Mouse (Mus musculus): ENCODE measurements around the gene Afmid. TPM values are rescaled to one million over a fixed set of nuclear protein-coding genes. Genes with fewer than 3 reads are reported as not detected.
A peak's percentile ranks its signal among the peaks of the same experiment; 100 is the strongest.

Afmid gene
- polyA plus RNA-seq, 1 experiment from 2014 or later = 12.7 TPM

DNA sequence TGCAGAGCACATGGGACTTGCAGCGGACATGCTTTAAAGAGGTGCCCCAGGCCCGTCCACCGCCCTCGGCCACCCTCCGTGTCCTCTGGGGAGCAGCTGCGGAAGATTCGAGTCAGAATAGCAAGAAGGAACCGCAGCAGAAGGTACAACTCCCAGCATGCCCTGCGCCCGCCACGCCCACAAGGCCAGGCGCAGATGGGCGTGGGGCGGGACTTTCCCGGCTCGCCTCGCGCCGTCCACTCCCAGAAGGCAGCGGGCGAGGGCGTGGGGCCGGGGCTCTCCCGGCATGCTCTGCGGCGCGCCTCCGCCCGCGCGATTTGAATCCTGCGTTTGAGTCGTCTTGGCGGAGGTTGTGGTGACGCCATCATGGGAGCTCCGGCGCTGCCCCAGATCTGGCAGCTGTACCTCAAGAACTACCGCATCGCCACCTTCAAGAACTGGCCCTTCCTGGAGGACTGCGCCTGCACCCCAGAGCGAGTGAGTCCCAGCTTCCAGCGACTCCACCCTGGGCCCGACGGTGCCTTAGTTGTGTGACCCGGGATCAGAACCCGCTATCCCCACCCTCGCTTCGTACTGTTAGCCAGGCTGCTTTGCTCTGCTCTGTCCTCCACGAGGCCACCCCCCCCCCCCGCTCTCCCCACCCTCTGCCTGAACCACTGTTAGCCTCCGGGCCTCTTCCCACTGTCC, 23.4 kb downstream of the Afmid start, which contains the start of gene Birc5:
Gene Birc5 (plus strand): TSS at position 267 of the 687 bp plus-strand sequence.
- peak within 1 kb of the TSS; percentile 90 for H3K9ac ChIP-seq
- peak within 1 kb of the TSS; percentile 68 for H3K4me3 ChIP-seq
- ATAC-seq (ENCODE audit: extremely low read depth, insufficient number of reproducible peaks, low FRiP score, low TSS enrichment) = peak; percentile 92
- H3K36me3 ChIP-seq = peaks cover 37% of the 10 kb centered on the region
- H3K4me1 ChIP-seq = peaks cover 32% of the 10 kb centered on the region
- peak within 1 kb of the TSS; percentile 96 for H3K27ac ChIP-seq (replicated peaks)
- no peaks in the 10 kb centered on the region for H3K27me3 ChIP-seq (replicated peaks)
- H3K9me3 ChIP-seq = no peaks in the 10 kb centered on the region
- peak within 1 kb of the TSS; percentile 87 for H3K4me2 ChIP-seq
- under 1% methylated on average over 50 of the region's 51 CpGs for WGBS

- Histone ChIP-seq H3K4me3 (no peak overlapping the region), H3K4me1 (peaks cover 25% of the 10 kb centered on the region), H3K36me3 (peaks cover 73% of the 10 kb centered on the region), H3K27me3 (replicated peaks) (no peaks in the 10 kb centered on the region), H3K9ac (no peak overlapping the region), H3K27ac (replicated peaks) (no peak overlapping the region), H3K4me2 (no peak overlapping the region), H3K9me3 (no peaks in the 10 kb centered on the region)
- 85% methylated on average over 3 of the region's 3 CpGs for WGBS
- no peak for ATAC-seq (ENCODE audit: extremely low read depth, insufficient number of reproducible peaks, low FRiP score, low TSS enrichment)
Observed at GRCm38 (mm10) chr11:117852875-117853274, 27.2 kb downstream of the Afmid start.

DNA sequence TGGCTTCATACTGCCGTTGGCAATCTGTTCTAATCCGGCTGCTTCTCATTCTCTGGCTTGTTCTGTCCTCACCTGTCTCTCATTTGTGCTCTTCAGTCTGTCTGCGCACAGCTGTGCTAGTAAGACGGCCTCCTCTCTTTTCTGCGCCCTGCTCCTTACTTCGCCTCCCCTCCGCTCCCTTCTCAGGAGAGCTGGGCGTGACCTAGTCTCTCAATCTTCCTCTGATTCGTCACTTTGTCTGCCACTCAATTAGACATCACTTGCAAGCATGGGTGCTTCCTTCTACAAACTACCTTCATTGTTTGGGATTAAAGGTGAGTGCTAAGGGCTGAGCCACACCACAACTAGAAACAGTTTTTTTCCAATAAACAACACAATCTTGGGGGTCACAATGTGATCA, 28.5 kb downstream of the Afmid start:
- Histone ChIP-seq H3K36me3 (peaks cover 79% of the 10 kb centered on the region), H3K27ac (replicated peaks) (no peak overlapping the region), H3K9me3 (no peaks in the 10 kb centered on the region), H3K9ac (no peak overlapping the region), H3K27me3 (replicated peaks) (peaks cover 11% of the 10 kb centered on the region), H3K4me1 (peaks cover 19% of the 10 kb centered on the region), H3K4me2 (no peak overlapping the region), H3K4me3 (no peak overlapping the region)
- no peak for ATAC-seq (ENCODE audit: extremely low read depth, insufficient number of reproducible peaks, low FRiP score, low TSS enrichment)
- 85% methylated on average over 9 of the region's 9 CpGs for WGBS

DNA sequence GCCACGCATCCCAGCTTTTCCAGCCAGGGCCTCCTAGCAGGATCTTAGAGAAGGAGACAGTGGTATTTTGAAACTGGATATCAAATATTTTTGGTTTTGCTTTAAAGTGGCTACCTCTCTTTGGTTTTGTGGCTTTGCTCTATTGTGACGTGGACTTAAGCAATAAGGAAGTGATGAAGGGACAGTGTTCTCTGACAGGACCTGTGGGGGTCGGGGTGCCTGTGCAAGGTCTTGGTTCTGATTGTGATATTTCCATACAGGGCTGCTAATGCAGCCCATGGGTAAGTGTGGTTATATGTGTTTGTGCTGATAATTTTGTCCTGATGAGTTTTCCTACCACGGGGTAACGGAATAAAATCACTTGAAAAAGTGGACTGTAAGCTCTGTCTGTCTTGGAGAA, 29.6 kb downstream of the Afmid start:
- H3K4me2 ChIP-seq = no peak overlapping the region
- 95% methylated on average over 5 of the region's 5 CpGs for WGBS
- no peaks in the 10 kb centered on the region for H3K9me3 ChIP-seq
- H3K4me1 ChIP-seq = peaks cover 13% of the 10 kb centered on the region
- H3K9ac ChIP-seq = no peak overlapping the region
- peaks cover 22% of the 10 kb centered on the region for H3K27me3 ChIP-seq (replicated peaks)
- H3K27ac ChIP-seq (replicated peaks) = no peak overlapping the region
- H3K4me3 ChIP-seq = no peak overlapping the region
- H3K36me3 ChIP-seq = peaks cover 77% of the 10 kb centered on the region
- no peak for ATAC-seq (ENCODE audit: extremely low read depth, insufficient number of reproducible peaks, low FRiP score, low TSS enrichment)

GRCm38 (mm10) chr11:117855975-117856374, 30.3 kb downstream of the Afmid start:
- Histone ChIP-seq H3K9ac (no peak overlapping the region), H3K4me1 (peaks cover 13% of the 10 kb centered on the region), H3K36me3 (peaks cover 73% of the 10 kb centered on the region), H3K4me2 (no peak overlapping the region), H3K4me3 (no peak overlapping the region), H3K9me3 (no peaks in the 10 kb centered on the region), H3K27ac (replicated peaks) (no peak overlapping the region), H3K27me3 (replicated peaks) (peaks cover 29% of the 10 kb centered on the region)
- no peak for ATAC-seq (ENCODE audit: extremely low read depth, insufficient number of reproducible peaks, low FRiP score, low TSS enrichment)
- 73% methylated on average over 1 of the region's 1 CpGs for WGBS

DNA sequence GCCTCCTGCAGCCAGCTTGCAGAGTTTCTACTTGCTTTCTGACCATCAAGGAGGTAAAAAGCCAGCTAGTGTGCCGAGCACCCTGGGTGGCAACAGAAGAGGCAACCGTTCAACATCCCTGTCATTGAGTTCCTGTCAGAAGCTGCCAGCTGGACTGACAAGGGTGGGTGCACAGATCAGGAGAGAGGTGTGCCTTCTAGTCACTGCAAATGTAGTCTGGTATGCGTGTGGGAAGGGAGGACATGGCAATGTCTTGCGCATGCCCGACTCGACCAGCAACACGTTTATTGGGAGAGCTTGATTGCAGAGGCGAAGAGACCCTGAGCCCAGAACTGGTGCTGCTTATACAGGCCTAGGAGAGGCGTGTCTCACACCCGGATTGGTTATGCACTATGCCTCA, 31.7 kb downstream of the Afmid start:
- WGBS = 92% methylated on average over 10 of the region's 10 CpGs
- Histone ChIP-seq H3K4me1 (peaks cover 11% of the 10 kb centered on the region), H3K9ac (no peak overlapping the region), H3K27me3 (replicated peaks) (peaks cover 43% of the 10 kb centered on the region), H3K9me3 (no peaks in the 10 kb centered on the region), H3K36me3 (peaks cover 59% of the 10 kb centered on the region), H3K4me2 (no peak overlapping the region), H3K27ac (replicated peaks) (no peak overlapping the region), H3K4me3 (no peak overlapping the region)
- no peak for ATAC-seq (ENCODE audit: extremely low read depth, insufficient number of reproducible peaks, low FRiP score, low TSS enrichment)

- H3K27me3 ChIP-seq (replicated peaks) = peaks cover 53% of the 10 kb centered on the region
- WGBS = 60% methylated on average over 3 of the region's 3 CpGs
Observed at GRCm38 (mm10) chr11:117858392-117858791, 32.7 kb downstream of the Afmid start.

GRCm38 (mm10) chr11:117860601-117861000, 34.9 kb downstream of the Afmid start, which contains the start of gene Tmem235:
Gene Tmem235, plus strand, starts transcription at chr11:117860752.
- ATAC-seq (ENCODE audit: extremely low read depth, insufficient number of reproducible peaks, low FRiP score, low TSS enrichment) = no peak
- WGBS = 3% methylated on average over 23 of the region's 23 CpGs
- Histone ChIP-seq H3K27me3 (replicated peaks) (peaks cover 73% of the 10 kb centered on the region), H3K9me3 (no peaks in the 10 kb centered on the region), H3K9ac (peak within 1 kb of the TSS; percentile 45), H3K4me2 (peak within 1 kb of the TSS; percentile 51), H3K27ac (replicated peaks) (no peak within 1 kb of the TSS), H3K4me3 (peak within 1 kb of the TSS; percentile 8), H3K36me3 (peaks cover 28% of the 10 kb centered on the region), H3K4me1 (peaks cover 11% of the 10 kb centered on the region)

More at GRCm38 (mm10) chr11:117858392-117858791, 32.7 kb downstream of the Afmid start:
- H3K4me2 ChIP-seq = no peak overlapping the region
- no peak for ATAC-seq (ENCODE audit: extremely low read depth, insufficient number of reproducible peaks, low FRiP score, low TSS enrichment)
- peaks cover 11% of the 10 kb centered on the region for H3K4me1 ChIP-seq
- H3K9me3 ChIP-seq = no peaks in the 10 kb centered on the region
- H3K9ac ChIP-seq = no peak overlapping the region
- no peak overlapping the region for H3K4me3 ChIP-seq
- H3K36me3 ChIP-seq = peaks cover 50% of the 10 kb centered on the region
- H3K27ac ChIP-seq (replicated peaks) = no peak overlapping the region

- Histone ChIP-seq H3K27me3 (replicated peaks) (peaks cover 72% of the 10 kb centered on the region), H3K4me3 (no peak overlapping the region), H3K4me1 (peaks cover 11% of the 10 kb centered on the region), H3K4me2 (no peak overlapping the region), H3K27ac (replicated peaks) (no peak overlapping the region), H3K36me3 (0 out of 2 replicates have a peak, but pooled peaks cover 4% of the 10 kb centered on the region), H3K9ac (no peak overlapping the region), H3K9me3 (no peaks in the 10 kb centered on the region)
- no peak for ATAC-seq (ENCODE audit: extremely low read depth, insufficient number of reproducible peaks, low FRiP score, low TSS enrichment)
- WGBS = 39% methylated on average over 11 of the region's 11 CpGs
Observed at GRCm38 (mm10) chr11:117863174-117863856, 37.6 kb downstream of the Afmid start.

GRCm38 (mm10) chr11:117864805-117865204, 39.1 kb downstream of the Afmid start:
- no peak overlapping the region for H3K4me3 ChIP-seq
- H3K4me2 ChIP-seq = no peak overlapping the region
- peaks cover 11% of the 10 kb centered on the region for H3K4me1 ChIP-seq
- H3K9me3 ChIP-seq = no peaks in the 10 kb centered on the region
- no peak overlapping the region for H3K9ac ChIP-seq
- no peak overlapping the region for H3K27ac ChIP-seq (replicated peaks)
- WGBS = 64% methylated on average over 2 of the region's 2 CpGs
- no peak for ATAC-seq (ENCODE audit: extremely low read depth, insufficient number of reproducible peaks, low FRiP score, low TSS enrichment)
- H3K27me3 ChIP-seq (replicated peaks) = peaks cover 57% of the 10 kb centered on the region
- H3K36me3 ChIP-seq = no peaks in the 10 kb centered on the region

DNA sequence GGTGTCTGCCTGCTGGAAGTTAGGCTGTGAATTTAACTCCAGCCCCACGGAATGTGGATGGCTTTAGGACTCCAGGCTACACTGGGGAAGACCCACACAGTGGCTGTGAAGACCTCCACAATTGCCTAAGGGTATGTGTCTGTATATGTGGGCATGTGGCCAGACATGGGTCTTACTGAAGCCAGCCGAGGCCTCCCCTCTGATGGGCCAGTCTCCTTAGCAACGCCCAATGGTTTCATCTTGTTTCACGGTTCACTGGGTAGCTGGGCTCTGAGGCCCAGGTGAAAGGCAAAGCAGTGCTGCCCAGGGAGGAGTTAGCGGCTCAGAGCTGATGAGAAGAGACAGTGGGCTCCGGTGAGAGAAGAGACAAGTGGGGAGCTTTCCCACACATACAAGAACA, 40.3 kb downstream of the Afmid start:
- WGBS = 48% methylated on average over 6 of the region's 6 CpGs
- H3K4me1 ChIP-seq = peaks cover 6% of the 10 kb centered on the region; the same call in 1 of the 2 replicates
- no peak overlapping the region for H3K4me3 ChIP-seq
- H3K27ac ChIP-seq (replicated peaks) = no peak overlapping the region
- peaks cover 45% of the 10 kb centered on the region for H3K27me3 ChIP-seq (replicated peaks)
- no peaks in the 10 kb centered on the region for H3K36me3 ChIP-seq
- no peak overlapping the region for H3K4me2 ChIP-seq
- 0 out of 2 replicates have a peak overlapping the region, but pooled peaks have one; percentile 3 for H3K9ac ChIP-seq
- no peaks in the 10 kb centered on the region for H3K9me3 ChIP-seq
- ATAC-seq (ENCODE audit: extremely low read depth, insufficient number of reproducible peaks, low FRiP score, low TSS enrichment) = no peak

Data from heart, embryonic 13.5 days (tissue).